9 mouse cellular contexts compared by ENCODE assay signal in the genomic region with DNA sequence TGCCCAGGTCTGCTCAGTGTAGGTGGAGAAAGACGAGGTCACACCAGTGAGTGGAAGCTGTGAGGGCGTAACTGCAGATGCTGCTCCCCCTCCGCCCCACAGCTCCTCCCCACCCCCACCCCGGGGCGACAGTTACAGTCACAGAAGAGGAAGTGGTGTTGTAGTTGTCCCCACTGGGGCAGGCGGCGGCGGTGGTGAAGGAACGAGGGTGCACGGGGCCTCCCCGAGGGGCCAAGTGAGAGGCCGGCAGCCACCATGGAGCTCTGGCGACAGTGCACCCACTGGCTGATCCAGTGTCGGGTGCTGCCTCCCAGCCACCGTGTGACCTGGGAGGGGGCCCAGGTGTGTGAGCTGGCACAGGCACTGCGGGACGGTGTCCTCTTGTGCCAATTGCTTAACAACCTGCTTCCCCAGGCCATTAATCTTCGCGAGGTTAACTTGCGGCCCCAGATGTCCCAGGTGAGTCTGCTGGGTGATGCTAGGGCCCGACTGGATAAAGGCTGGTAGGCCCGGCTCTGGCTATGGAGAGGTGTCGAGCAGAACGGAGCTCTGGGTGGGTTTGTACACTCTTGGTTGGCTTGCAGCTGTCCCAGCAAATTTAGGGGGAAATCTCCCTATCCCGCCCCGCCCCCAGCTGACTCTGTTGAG. TPM values are rescaled to one million over a fixed set of nuclear protein-coding genes. Genes with fewer than 3 reads are reported as not detected.
DNase-seq lines count a peak whose midpoint lies in the region; ATAC-seq and TF ChIP-seq lines count a peak whose summit lies in the region.
"Had no signal": no experiment of that assay in that cellular context is flagged by ENCODE, and none has a peak within 500 bp of the region (broad histone marks: within the 10 kb centered on the region; RNA-seq: fewer than 3 reads in every experiment).

Gene Vav1 (plus strand): TSS at position 158 of the 648 bp plus-strand sequence.

- no peak for TF ChIP-seq RAD21 in MEL (IDR thresholded peaks at IDR 0.05; ENCODE audit: low read depth, low read length)

- TF ChIP-seq CTCF in MEL (IDR thresholded peaks at IDR 0.05 in 2 of 3, conservative IDR thresholded peaks at IDR 0.05 in 1 of 3; ENCODE audit: control insufficient read depth in 1 of 3, insufficient read depth in 1 of 3, low read depth in 2 of 3, low read length in 3 of 3, poor library complexity in 1 of 3, severe bottlenecking in 1 of 3): no peak
- TF ChIP-seq CTCF in liver, postnatal 0 days (IDR thresholded peaks at IDR 0.05; ENCODE audit: low read depth): no peak

- 43% methylated on average over 26 of the region's 26 CpGs for WGBS in heart, embryonic 13.5 days
- 49% methylated on average over 26 of the region's 26 CpGs for WGBS in heart, embryonic 11.5 days (ENCODE audit: insufficient replicate concordance)
- WGBS in liver, postnatal 0 days (ENCODE audit: insufficient replicate concordance): 18% methylated on average over 26 of the region's 26 CpGs
- 68% methylated on average over 26 of the region's 26 CpGs for WGBS in embryonic facial prominence, embryonic 10.5 days

- no peak for ATAC-seq in heart, embryonic 13.5 days (ENCODE audit: extremely low read depth, insufficient number of reproducible peaks, low FRiP score, low TSS enrichment)
- no peak for ATAC-seq in heart, embryonic 11.5 days (replicated peaks; ENCODE audit: insufficient number of reproducible peaks, low FRiP score, low TSS enrichment)
- ATAC-seq in liver, postnatal 0 days: peak; percentile 40

- H3K27me3 ChIP-seq in heart, embryonic 13.5 days (replicated peaks): peaks cover 49% of the 10 kb centered on the region
- peaks cover 29% of the 10 kb centered on the region for H3K27me3 ChIP-seq in heart, embryonic 11.5 days (ENCODE audit: control insufficient read depth, insufficient read depth, low read length)
- no peaks in the 10 kb centered on the region for H3K27me3 ChIP-seq in MEL (ENCODE audit: control insufficient read depth in 1 of 2, insufficient read depth in 2 of 2, low read length in 2 of 2)
- H3K27me3 ChIP-seq in liver, postnatal 0 days (ENCODE audit: insufficient read depth, low read length): no peaks in the 10 kb centered on the region
- H3K27me3 ChIP-seq in embryonic facial prominence, embryonic 10.5 days (replicated peaks; ENCODE audit: low read depth, poor library complexity, severe bottlenecking): peaks cover 42% of the 10 kb centered on the region

- H3K4me1 ChIP-seq in heart, embryonic 13.5 days: peaks cover 24% of the 10 kb centered on the region
- peaks cover 12% of the 10 kb centered on the region for H3K4me1 ChIP-seq in heart, embryonic 11.5 days (ENCODE audit: control insufficient read depth, insufficient read depth, low read length)
- peaks cover 4 to 26% of the 10 kb centered on the region in 2 experiments; a peak in 3 of 4 replicates for H3K4me1 ChIP-seq in MEL (ENCODE audit: control insufficient read depth in 1 of 2, insufficient read depth in 2 of 2, low read length in 2 of 2)
- H3K4me1 ChIP-seq in liver, postnatal 0 days (ENCODE audit: insufficient read depth): peaks cover 27% of the 10 kb centered on the region
- peaks cover 17% of the 10 kb centered on the region for H3K4me1 ChIP-seq in embryonic facial prominence, embryonic 10.5 days

- peak; percentile 77 to 92 for TF ChIP-seq POLR2A in MEL (IDR thresholded peaks at IDR 0.05; ENCODE audit: control insufficient read depth in 1 of 2, insufficient read depth in 1 of 2, low read depth in 1 of 2, low read length in 2 of 2, poor library complexity in 1 of 2)

- no peak within 1 kb of the TSS for H3K27ac ChIP-seq in heart, embryonic 13.5 days (replicated peaks)
- H3K27ac ChIP-seq in heart, embryonic 11.5 days (ENCODE audit: low read depth, low read length): no peak within 1 kb of the TSS
- peak within 1 kb of the TSS; percentile 84 for H3K27ac ChIP-seq in MEL (ENCODE audit: control insufficient read depth, low read depth, low read length)
- peak within 1 kb of the TSS; percentile 91 for H3K27ac ChIP-seq in liver, postnatal 0 days (ENCODE audit: low read depth)
- no peak within 1 kb of the TSS for H3K27ac ChIP-seq in embryonic facial prominence, embryonic 10.5 days (replicated peaks)
- H3K27ac ChIP-seq: midbrain, embryonic 12.5 days had no signal

- H3K9me3 ChIP-seq in heart, embryonic 13.5 days: no peaks in the 10 kb centered on the region
- no peaks in the 10 kb centered on the region for H3K9me3 ChIP-seq in heart, embryonic 11.5 days (replicated peaks; ENCODE audit: control insufficient read depth, low read length)
- no peaks in the 10 kb centered on the region for H3K9me3 ChIP-seq in MEL (replicated peaks; ENCODE audit: insufficient read depth, low read length)
- no peaks in the 10 kb centered on the region for H3K9me3 ChIP-seq in liver, postnatal 0 days (ENCODE audit: low read length)
- no peaks in the 10 kb centered on the region for H3K9me3 ChIP-seq in embryonic facial prominence, embryonic 10.5 days
- H3K9me3 ChIP-seq: midbrain, embryonic 12.5 days had no signal

- no peak within 1 kb of the TSS for H3K9ac ChIP-seq in heart, embryonic 13.5 days
- H3K9ac ChIP-seq in heart, embryonic 11.5 days (ENCODE audit: low read depth, low read length): no peak within 1 kb of the TSS
- H3K9ac ChIP-seq in MEL (ENCODE audit: control insufficient read depth, low read depth, low read length, poor library complexity, severe bottlenecking): peak within 1 kb of the TSS; percentile 95
- H3K9ac ChIP-seq in liver, postnatal 0 days (replicated peaks): peak within 1 kb of the TSS; percentile 67
- H3K9ac ChIP-seq: midbrain, embryonic 12.5 days had no signal

- peaks cover 46% of the 10 kb centered on the region for H3K79me2 ChIP-seq in MEL (ENCODE audit: control insufficient read depth, insufficient read depth, low read length, poor library complexity)

- peak in 1 of 2 experiments; percentile 72; a peak in 2 of 4 replicates for TF ChIP-seq EP300 in MEL (IDR thresholded peaks at IDR 0.05; ENCODE audit: low read depth in 1 of 2, low read length in 2 of 2)
- TF ChIP-seq EP300 in liver, postnatal 0 days (IDR thresholded peaks at IDR 0.05; ENCODE audit: low read depth): no peak

- peak within 1 kb of the TSS; percentile 21 for H3K4me3 ChIP-seq in heart, embryonic 13.5 days
- H3K4me3 ChIP-seq in heart, embryonic 11.5 days (ENCODE audit: low read depth, low read length): no peak within 1 kb of the TSS
- peak within 1 kb of the TSS; percentile 85 to 98 for H3K4me3 ChIP-seq in MEL (ENCODE audit: control insufficient read depth in 1 of 2, insufficient read depth in 1 of 2, low read depth in 2 of 2, low read length in 2 of 2)
- peak within 1 kb of the TSS; percentile 57 for H3K4me3 ChIP-seq in liver, postnatal 0 days (ENCODE audit: low read depth, low read length)
- no peak within 1 kb of the TSS for H3K4me3 ChIP-seq in embryonic facial prominence, embryonic 10.5 days
- H3K4me3 ChIP-seq: midbrain, embryonic 12.5 days had no signal

- no peak within 1 kb of the TSS for H3K4me2 ChIP-seq in heart, embryonic 13.5 days
- H3K4me2 ChIP-seq in heart, embryonic 11.5 days: no peak within 1 kb of the TSS
- H3K4me2 ChIP-seq in liver, postnatal 0 days (ENCODE audit: low read depth, low read length): peak within 1 kb of the TSS; percentile 58
- H3K4me2 ChIP-seq: midbrain, embryonic 12.5 days had no signal

- H3K36me3 ChIP-seq in heart, embryonic 13.5 days: no peaks in the 10 kb centered on the region
- no peaks in the 10 kb centered on the region for H3K36me3 ChIP-seq in heart, embryonic 11.5 days (ENCODE audit: control insufficient read depth, insufficient read depth, low read length)
- peaks cover 0 to 15% of the 10 kb centered on the region in 2 experiments; a peak in 2 of 4 replicates for H3K36me3 ChIP-seq in MEL (ENCODE audit: control insufficient read depth in 1 of 2, insufficient read depth in 2 of 2, low read length in 2 of 2)
- no peaks in the 10 kb centered on the region for H3K36me3 ChIP-seq in liver, postnatal 0 days (replicated peaks; ENCODE audit: insufficient read depth, low read length)
- H3K36me3 ChIP-seq in embryonic facial prominence, embryonic 10.5 days (replicated peaks): no peaks in the 10 kb centered on the region
- H3K36me3 ChIP-seq: midbrain, embryonic 12.5 days had no signal

- peak; percentile 92 for DNase-seq in MEL (ENCODE audit: low read depth, low spot score)
- peak; percentile 83 for DNase-seq in liver, postnatal 0 days
- peak; percentile 71 to 79 for DNase-seq in spleen, postnatal 14 days (ENCODE audit: low spot score in 2 of 2)
- no peak for DNase-seq in cerebellum, postnatal 36 days
- DNase-seq in kidney, adult 18-20 months: no peak
- DNase-seq in embryonic facial prominence, embryonic 10.5 days (ENCODE audit: low spot score): no peak

TF ChIP-seq in MEL, 35 proteins besides CTCF, POLR2A, EP300 and RAD21 (continues in another document):
- no peak for TF ChIP-seq BHLHE40 (IDR thresholded peaks at IDR 0.05; ENCODE audit: borderline replicate concordance, low read depth, low read length)
- TF ChIP-seq ZNF384 (IDR thresholded peaks at IDR 0.05; ENCODE audit: low read depth, low read length): no peak
- TF ChIP-seq CHD2 (IDR thresholded peaks at IDR 0.05; ENCODE audit: low read length): no peak
- TF ChIP-seq SIN3A (IDR thresholded peaks at IDR 0.05; ENCODE audit: low read length): peak; percentile 19; the same call in 1 of the 2 replicates
- TF ChIP-seq USF2 (IDR thresholded peaks at IDR 0.05; ENCODE audit: borderline replicate concordance in 1 of 2, insufficient read depth in 1 of 2, low read depth in 1 of 2, low read length in 2 of 2): no peak
- TF ChIP-seq ZMIZ1 (IDR thresholded peaks at IDR 0.05; ENCODE audit: low read depth, low read length): peak; percentile 48; the same call in 1 of the 2 replicates
- TF ChIP-seq ETS1 (IDR thresholded peaks at IDR 0.05; ENCODE audit: low read depth, low read length): peak; percentile 41; the same call in 1 of the 2 replicates
- no peak for TF ChIP-seq GABPA (IDR thresholded peaks at IDR 0.05; ENCODE audit: low read depth, low read length)
- no peak for TF ChIP-seq UBTF (IDR thresholded peaks at IDR 0.05; ENCODE audit: borderline replicate concordance, insufficient read depth, low read depth, low read length)
- no peak for TF ChIP-seq E2F4 (IDR thresholded peaks at IDR 0.05; ENCODE audit: borderline replicate concordance, low read depth, low read length)
- TF ChIP-seq RCOR1 (IDR thresholded peaks at IDR 0.05; ENCODE audit: low read depth, low read length): no peak
- peak; percentile 63 for TF ChIP-seq NELFE (IDR thresholded peaks at IDR 0.05; ENCODE audit: low read depth, low read length)
- TF ChIP-seq CHD1 (IDR thresholded peaks at IDR 0.05; ENCODE audit: low read depth, low read length): no peak

RNA-seq across cellular contexts. Expression of gene Vav1, which starts in this region (rescaled TPM):
- 1.8 and 2.4 TPM in 2 replicates for polyA plus RNA-seq in heart, embryonic 13.5 days (2015; fragmentation: Nextera tagmentation; extraction: Ambion mirVana)
- 1.7 and 2.2 TPM in 2 replicates for polyA plus RNA-seq in heart, embryonic 11.5 days (2014; fragmentation: Nextera tagmentation; extraction: Ambion mirVana)
- 81.8 and 86.7 TPM in 2 replicates for total RNA-seq in MEL (2012; rRNA removed)
- polyA plus RNA-seq in MEL (2012; ENCODE audit: insufficient read depth in 1 of 2, insufficient read length in 2 of 2, low read depth in 1 of 2, low replicate concordance in 2 of 2, missing spikeins in 1 of 2): 10 to 100 TPM in 1 of 2 experiments, not detected in 1; 99.6 TPM
- polyA plus RNA-seq in liver, postnatal 0 days (2015; fragmentation: Nextera tagmentation; extraction: Ambion mirVana): 13.1 and 14.1 TPM in 2 replicates
- 1.4 and 1.6 TPM in 2 replicates for polyA plus RNA-seq in embryonic facial prominence, embryonic 10.5 days (2016; fragmentation: Nextera tagmentation; extraction: Ambion mirVana)

Comparison
In these comparisons a context has a peak if more than half of its experiments do, and no peak if none do; other contexts are left out.
1. H3K4me3 ChIP-seq: peak in heart, embryonic 13.5 days (single experiment), MEL (2 of 2) and liver, postnatal 0 days (single experiment); none in heart, embryonic 11.5 days (single experiment) and embryonic facial prominence, embryonic 10.5 days (single experiment).
2. H3K27ac ChIP-seq: peak in MEL (single experiment) and liver, postnatal 0 days (single experiment); none in heart, embryonic 13.5 days (single experiment), heart, embryonic 11.5 days (single experiment) and embryonic facial prominence, embryonic 10.5 days (single experiment).
3. H3K9ac ChIP-seq: peak in MEL (single experiment) and liver, postnatal 0 days (single experiment); none in heart, embryonic 13.5 days (single experiment) and heart, embryonic 11.5 days (single experiment).
4. DNase-seq: peak in MEL (single experiment), liver, postnatal 0 days (single experiment) and spleen, postnatal 14 days (2 of 2); none in cerebellum, postnatal 36 days (0 of 2), kidney, adult 18-20 months (single experiment) and embryonic facial prominence, embryonic 10.5 days (single experiment).